Mouse (Mus musculus) midbrain, embryonic 14.5 days (tissue): ENCODE results near the gene Rpl32. TPM values are rescaled to one million over a fixed set of nuclear protein-coding genes. Genes with fewer than 3 reads are reported as not detected.
A peak's percentile ranks its signal among the peaks of the same experiment; 100 is the strongest.

ENCODE experiments used
- ATAC-seq: fragments of 200-750 bp; cut with Nextera tagmentation; 2 replicates; pipeline ENCODE4 v1.8.0; 2017; ENCODE audit warnings: moderate number of reproducible peaks, moderate library complexity; ENCODE audit not compliant: low FRiP score, low TSS enrichment
- DNase-seq: peaks from one replicate; pipeline ENCODE4 v3.0.0-alpha.2; 2015
- H3K27ac ChIP-seq: fragments of 300-500 bp; sonication (generic); replicated peaks from 2 replicates; pipeline ENCODE4 v1.5.1; 2014; ENCODE audit warnings: mild to moderate bottlenecking, low read depth, low read length, moderate library complexity
- H3K27me3 ChIP-seq: fragments of 300-500 bp; sonication (generic); 2 replicates; pipeline ENCODE4 v1.6.1; 2014; ENCODE audit warnings: low read length, control low read depth, mixed read lengths; ENCODE audit not compliant: control insufficient read depth, insufficient read depth
- H3K36me3 ChIP-seq: fragments of 300-500 bp; sonication (generic); 2 replicates; pipeline ENCODE4 v1.6.1; 2014; ENCODE audit warnings: low read length, control low read depth; ENCODE audit not compliant: control insufficient read depth, insufficient read depth
- H3K4me1 ChIP-seq: fragments of 300-500 bp; sonication (generic); 2 replicates; pipeline ENCODE4 v1.6.1; 2014; ENCODE audit warnings: mild to moderate bottlenecking, antibody characterized with exemption, low read length, control low read depth; ENCODE audit not compliant: control insufficient read depth, insufficient read depth
- H3K4me2 ChIP-seq: fragments of 300-500 bp; sonication (generic); 2 replicates; pipeline ENCODE4 v1.6.1; 2014; ENCODE audit warnings: mild to moderate bottlenecking, low read length, moderate library complexity
- H3K4me3 ChIP-seq: fragments of 300-500 bp; sonication (generic); replicated peaks from 2 replicates; pipeline ENCODE4 v1.5.1; 2014; ENCODE audit warnings: low read depth, low read length
- H3K9ac ChIP-seq: fragments of 300-500 bp; sonication (generic); replicated peaks from 2 replicates; pipeline ENCODE4 v1.6.1; 2014; ENCODE audit warnings: mild to moderate bottlenecking, low read length, moderate library complexity
- H3K9me3 ChIP-seq: fragments of 300-500 bp; sonication (generic); 2 replicates; pipeline ENCODE4 v1.6.1; 2016; ENCODE audit warnings: low read length, control low read depth, mixed read lengths; ENCODE audit not compliant: control insufficient read depth
- WGBS: fragments of 180-500 bp; shearing (Covaris S2); extraction: QIAGEN DNeasy Blood & Tissue Kit; methylation state at CpG from one replicate; pipeline ENCODE4 v1.1.7; 2014; 5-methylcytosine and 5-hydroxymethylcytosine counted together
- polyA plus RNA-seq: library from polyadenylated mRNA; unstranded; fragments of >200 nt; fragmentation: Nextera tagmentation; extraction: Ambion mirVana; gene quantifications from 2 replicates; pipeline ENCODE4 v1.2.1, GENCODE M21; 2014

Rpl32 gene
- polyA plus RNA-seq, 1 experiment from 2014 or later, result 1,221 TPM

DNA sequence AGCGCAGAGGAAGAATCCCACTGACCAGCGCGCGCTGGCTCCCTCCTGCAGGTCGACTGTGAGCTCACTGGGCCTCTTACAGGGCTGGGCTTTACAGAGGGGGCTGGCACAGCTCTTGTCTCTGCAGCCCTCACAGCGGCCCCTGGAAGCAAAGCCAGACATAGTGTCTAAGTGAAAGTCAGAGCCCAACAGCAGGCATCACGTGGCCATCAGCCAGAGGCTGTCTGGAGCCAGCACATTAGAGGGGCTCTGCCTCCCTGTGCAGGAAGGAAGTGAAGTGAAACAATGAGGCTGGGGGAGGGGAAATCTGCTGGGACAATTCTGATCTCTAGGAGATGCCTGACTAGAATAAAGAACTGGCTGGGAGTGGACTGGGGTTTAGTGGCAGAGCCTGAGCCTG lies 44.4 kb downstream of the Rpl32 start:
- Histone ChIP-seq H3K9me3 (no peaks in the 10 kb centered on the region), H3K9ac (no peak overlapping the region), H3K4me2 (peak overlapping the region; percentile 16; the same call in 1 of the 2 replicates), H3K27me3 (no peaks in the 10 kb centered on the region), H3K36me3 (no peaks in the 10 kb centered on the region), H3K4me1 (no peaks in the 10 kb centered on the region), H3K4me3 (no peak overlapping the region), H3K27ac (peak overlapping the region; percentile 66)
- DNase-seq (peak; percentile 85), ATAC-seq (peak; percentile 78)
- 2% methylated on average over 7 of the region's 7 CpGs for WGBS

DNA sequence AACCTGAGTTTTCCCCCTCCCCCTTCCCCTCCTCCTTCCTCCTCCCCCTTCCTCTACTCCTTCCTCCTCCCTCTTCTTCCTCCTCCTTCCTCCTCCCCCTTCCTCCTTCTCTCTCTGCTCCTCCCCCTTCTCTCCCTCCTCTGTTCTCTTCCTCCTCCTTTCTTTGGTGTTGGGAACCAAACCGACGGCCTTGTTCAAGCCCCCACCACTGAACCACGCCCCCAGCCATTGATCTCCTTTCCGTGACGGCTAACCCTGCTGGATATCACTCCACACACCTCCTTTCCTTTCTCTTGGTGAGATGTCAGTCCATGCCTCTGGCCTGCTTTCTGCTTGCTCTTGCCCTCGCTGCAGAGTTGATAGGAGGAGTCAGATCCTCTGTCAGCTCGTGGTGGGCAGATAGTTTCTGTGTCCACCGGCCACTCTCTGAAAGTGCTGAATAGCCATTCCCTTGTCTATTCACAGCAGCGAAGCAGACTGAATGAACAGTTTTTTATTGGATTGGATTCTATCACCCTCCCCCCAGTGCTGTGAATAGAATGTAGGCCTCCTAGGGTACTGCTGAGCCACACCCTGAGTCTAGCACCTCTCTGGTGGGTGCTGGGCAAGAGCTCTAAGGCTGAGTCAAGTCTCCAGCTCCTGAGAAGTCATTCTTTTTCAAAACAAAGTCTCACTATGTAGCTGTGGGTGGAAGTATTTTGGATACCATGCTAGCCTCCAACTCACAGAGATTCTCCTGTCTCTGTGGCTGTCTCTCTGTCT lies 46.4 kb downstream of the Rpl32 start, which contains the start of gene Tmem40:
TSS of gene Tmem40 (minus strand) at position 416 of the 762 bp plus-strand sequence.
- 3% methylated on average over 9 of the region's 9 CpGs for WGBS
- DNase-seq (peak; percentile 44), ATAC-seq (no peak)
- Histone ChIP-seq H3K4me1 (no peaks in the 10 kb centered on the region), H3K27ac (0 out of 2 replicates have a peak within 1 kb of the TSS, but pooled peaks have one; percentile 26), H3K4me3 (no peak within 1 kb of the TSS), H3K4me2 (no peak within 1 kb of the TSS), H3K9me3 (no peaks in the 10 kb centered on the region), H3K9ac (no peak within 1 kb of the TSS), H3K36me3 (no peaks in the 10 kb centered on the region), H3K27me3 (no peaks in the 10 kb centered on the region)

DNA sequence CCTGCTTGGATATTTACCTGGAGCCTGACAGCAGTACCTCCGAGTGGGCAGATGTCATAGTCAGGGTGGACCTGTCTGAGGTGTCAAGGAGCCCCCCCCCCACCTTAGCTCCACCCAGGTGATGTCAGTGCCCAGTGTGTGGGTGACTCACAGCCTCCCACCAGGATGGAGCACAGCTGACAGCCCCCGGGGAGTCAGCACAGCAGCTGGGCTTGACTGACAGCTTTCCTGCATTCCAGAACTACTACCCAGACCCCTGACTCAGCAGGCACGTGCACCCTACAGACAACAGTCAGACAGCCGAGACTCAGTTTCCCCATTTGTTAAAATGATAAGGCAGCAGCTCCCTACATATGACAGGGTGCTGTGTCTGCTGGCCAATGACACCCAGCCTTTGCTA lies 47.6 kb downstream of the Rpl32 start:
- no peaks in the 10 kb centered on the region for H3K36me3 ChIP-seq
- 56% methylated on average over 4 of the region's 4 CpGs for WGBS
- no peak overlapping the region for H3K4me3 ChIP-seq
- H3K9ac ChIP-seq, result no peak overlapping the region
- no peaks in the 10 kb centered on the region for H3K4me1 ChIP-seq
- ATAC-seq (no peak), DNase-seq (no peak)
- no peak overlapping the region for H3K4me2 ChIP-seq
- H3K27ac ChIP-seq, result no peak overlapping the region
- no peaks in the 10 kb centered on the region for H3K9me3 ChIP-seq
- no peaks in the 10 kb centered on the region for H3K27me3 ChIP-seq

DNA sequence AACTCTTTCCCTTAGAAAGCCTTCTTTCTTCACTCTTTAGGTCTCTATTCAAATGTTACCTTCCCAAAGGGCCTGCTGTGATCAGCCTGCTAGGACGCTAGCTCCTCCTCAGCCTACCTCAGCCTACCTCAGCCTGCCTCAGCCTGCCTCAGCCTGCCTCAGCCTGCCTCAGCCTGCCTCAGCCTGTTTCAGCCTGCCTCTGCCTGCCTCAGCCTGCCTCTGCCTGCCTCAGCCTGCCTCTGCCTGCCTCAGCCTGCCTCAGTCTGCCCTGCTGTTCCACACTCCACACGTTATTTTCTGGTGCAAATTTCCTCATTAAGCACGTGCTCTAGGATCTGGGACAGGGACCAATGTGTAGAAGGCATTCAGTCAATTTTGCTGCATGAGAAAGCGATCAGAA lies 48.4 kb downstream of the Rpl32 start:
- H3K4me3 ChIP-seq, result no peak overlapping the region
- no peaks in the 10 kb centered on the region for H3K9me3 ChIP-seq
- WGBS, result 90% methylated on average over 4 of the region's 4 CpGs
- no peak overlapping the region for H3K27ac ChIP-seq
- H3K27me3 ChIP-seq, result no peaks in the 10 kb centered on the region
- H3K9ac ChIP-seq, result no peak overlapping the region
- H3K4me2 ChIP-seq, result no peak overlapping the region
- H3K36me3 ChIP-seq, result no peaks in the 10 kb centered on the region
- no peak for ATAC-seq
- no peak for DNase-seq
- no peaks in the 10 kb centered on the region for H3K4me1 ChIP-seq

DNA sequence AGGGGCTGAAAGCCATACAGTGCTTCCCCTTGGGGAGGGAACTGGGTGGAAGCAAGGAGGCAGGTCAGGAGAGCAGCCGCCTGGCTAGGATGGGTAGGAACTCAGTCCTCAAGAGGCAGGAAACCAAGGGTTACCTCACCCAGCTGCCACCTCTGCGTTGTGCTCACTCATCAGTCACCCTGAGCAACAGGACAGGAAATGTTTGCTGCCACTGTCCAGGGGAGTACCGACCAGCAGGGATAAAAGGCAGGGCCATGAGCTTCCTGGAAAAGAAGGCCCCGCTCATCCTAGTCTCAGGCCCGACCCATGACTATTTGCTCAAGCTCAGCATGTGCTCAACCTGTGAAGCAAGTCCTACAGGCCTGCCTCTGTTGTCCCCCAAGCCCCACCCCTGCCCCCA lies 49.1 kb downstream of the Rpl32 start:
- ATAC-seq (no peak), DNase-seq (no peak)
- Histone ChIP-seq H3K9me3 (no peaks in the 10 kb centered on the region), H3K4me2 (no peak overlapping the region), H3K4me1 (no peaks in the 10 kb centered on the region), H3K36me3 (no peaks in the 10 kb centered on the region), H3K27me3 (no peaks in the 10 kb centered on the region), H3K4me3 (no peak overlapping the region), H3K9ac (no peak overlapping the region), H3K27ac (no peak overlapping the region)
- WGBS, result 76% methylated on average over 5 of the region's 5 CpGs

DNA sequence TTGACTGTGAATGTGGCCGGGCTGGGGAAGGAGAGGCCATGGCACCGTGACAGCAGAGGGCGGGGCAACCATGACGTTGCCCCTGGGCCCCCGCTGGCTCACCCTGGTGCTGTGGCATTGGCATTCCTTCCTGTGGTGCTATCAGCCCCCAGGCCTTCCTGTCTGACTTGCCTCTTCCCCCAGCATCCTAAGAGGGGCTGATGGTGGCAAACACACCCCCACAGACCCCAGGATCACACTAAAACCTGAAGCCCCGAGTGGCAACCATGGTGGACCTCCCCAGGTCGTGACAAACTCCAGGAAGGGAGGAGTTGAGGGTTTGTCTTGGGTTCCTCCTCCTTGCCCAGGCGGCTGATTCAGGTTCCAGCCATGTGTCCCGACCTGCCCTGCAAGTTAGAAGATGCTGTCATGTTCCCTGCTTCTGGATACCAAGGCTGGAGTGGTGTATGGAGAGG lies 49.5 kb downstream of the Rpl32 start:
- H3K9me3 ChIP-seq, result no peaks in the 10 kb centered on the region
- H3K27ac ChIP-seq, result no peak overlapping the region
- H3K4me1 ChIP-seq, result no peaks in the 10 kb centered on the region
- WGBS, result 78% methylated on average over 9 of the region's 9 CpGs
- H3K4me2 ChIP-seq, result no peak overlapping the region
- H3K36me3 ChIP-seq, result no peaks in the 10 kb centered on the region
- no peak overlapping the region for H3K9ac ChIP-seq
- no peaks in the 10 kb centered on the region for H3K27me3 ChIP-seq
- no peak for DNase-seq
- H3K4me3 ChIP-seq, result no peak overlapping the region
- no peak; the same call in 1 of the 2 replicates for ATAC-seq

DNA sequence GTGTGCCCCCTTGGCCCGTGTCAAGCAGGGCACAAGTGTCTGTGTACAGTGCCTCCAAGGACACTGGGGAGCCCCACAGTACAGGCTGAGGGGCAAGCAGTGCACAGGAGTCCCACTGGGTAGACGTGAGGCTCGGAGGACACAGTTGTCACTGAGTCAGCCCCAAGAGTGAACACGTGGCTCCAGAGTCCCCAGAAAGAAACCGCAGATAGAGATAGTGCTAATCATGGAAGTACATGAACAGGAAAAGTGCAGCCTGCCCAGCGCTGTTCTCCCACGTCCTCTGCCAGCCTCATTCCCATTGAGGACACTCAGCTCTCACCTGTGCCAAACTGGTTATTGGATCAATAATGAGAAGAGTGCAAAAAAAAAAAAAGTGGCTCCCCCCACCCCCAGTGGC lies 53.0 kb downstream of the Rpl32 start:
- Histone ChIP-seq H3K27me3 (no peaks in the 10 kb centered on the region), H3K9me3 (no peaks in the 10 kb centered on the region), H3K4me1 (no peaks in the 10 kb centered on the region), H3K36me3 (no peaks in the 10 kb centered on the region), H3K4me3 (no peak overlapping the region), H3K9ac (no peak overlapping the region), H3K4me2 (no peak overlapping the region), H3K27ac (no peak overlapping the region)
- ATAC-seq, result no peak
- 79% methylated on average over 7 of the region's 7 CpGs for WGBS
- no peak for DNase-seq
